ENCODE assay signal across 8 mouse cellular contexts in genomic region chrX:99111088-99111724, GRCm38 (mm10). TPM values are rescaled to one million over a fixed set of nuclear protein-coding genes. Genes with fewer than 3 reads are reported as not detected.
DNase-seq lines count a peak whose midpoint lies in the region; ATAC-seq lines count a peak whose summit lies in the region.
"Not testable (repeated sequence)": the region's sequence is repeated elsewhere in the genome, so short reads cannot be mapped to it uniquely, and the experiment has no call there.

No protein-coding gene starts in this region.

- H3K4me1 ChIP-seq in hindbrain, embryonic 11.5 days (replicated peaks; ENCODE audit: control insufficient read depth, insufficient read depth, low read length); kidney, embryonic 14.5 days (ENCODE audit: control insufficient read depth, insufficient read depth, low read length); liver, embryonic 11.5 days (replicated peaks; ENCODE audit: control insufficient read depth, insufficient read depth, low read length); neural tube, embryonic 13.5 days (replicated peaks): not testable (repeated sequence)

- not testable (repeated sequence) for H3K4me3 ChIP-seq in hindbrain, embryonic 11.5 days (ENCODE audit: low read depth, low read length); kidney, embryonic 14.5 days (ENCODE audit: low read length); liver, embryonic 11.5 days (ENCODE audit: low read depth, low read length); neural tube, embryonic 13.5 days

- ATAC-seq in CD4-positive, CD25-positive, alpha-beta regulatory T cell, adult 4 months, result peak; percentile 43
- peak; percentile 72; the same call in 1 of the 2 replicates for ATAC-seq in erythroblast, adult 5-6 weeks (replicated peaks; ENCODE audit: low FRiP score, poor library complexity, severe bottlenecking)
- ATAC-seq in frontal cortex, adult (ENCODE audit: low TSS enrichment), result peak; percentile 99
- peak; percentile 75 for ATAC-seq in hindbrain, embryonic 11.5 days (ENCODE audit: low FRiP score)
- peak; percentile 91 for ATAC-seq in kidney, embryonic 14.5 days (ENCODE audit: low FRiP score, low TSS enrichment)
- ATAC-seq in liver, embryonic 11.5 days (replicated peaks; ENCODE audit: low FRiP score), result peak; percentile 47; the same call in 1 of the 2 replicates
- peak; percentile 100 for ATAC-seq in megakaryocyte progenitor cell, adult 5-6 weeks (replicated peaks; ENCODE audit: poor library complexity)
- ATAC-seq in neural tube, embryonic 13.5 days (ENCODE audit: low read depth), result peak; percentile 3; the same call in 1 of the 2 replicates

- not testable (repeated sequence) for H3K27me3 ChIP-seq in hindbrain, embryonic 11.5 days (ENCODE audit: control insufficient read depth, insufficient read depth, low read length); kidney, embryonic 14.5 days (ENCODE audit: control insufficient read depth, insufficient read depth, low read length); liver, embryonic 11.5 days (replicated peaks; ENCODE audit: control insufficient read depth, insufficient read depth, low read length)
- peaks cover 15% of the 10 kb centered on the region; the same call in 1 of the 2 replicates for H3K27me3 ChIP-seq in neural tube, embryonic 13.5 days

- not testable (repeated sequence) for H3K9me3 ChIP-seq in hindbrain, embryonic 11.5 days (ENCODE audit: control insufficient read depth, low read length); kidney, embryonic 14.5 days (ENCODE audit: control insufficient read depth, low read length); liver, embryonic 11.5 days (ENCODE audit: control insufficient read depth, low read length); neural tube, embryonic 13.5 days

- whole genome bisulfite sequencing in hindbrain, embryonic 11.5 days, result 79% methylated on average over 7 of the region's 10 CpGs
- 78% methylated on average over 7 of the region's 10 CpGs for WGBS in kidney, embryonic 14.5 days
- WGBS in liver, embryonic 11.5 days, result 76% methylated on average over 5 of the region's 10 CpGs
- WGBS in neural tube, embryonic 13.5 days, result 78% methylated on average over 7 of the region's 10 CpGs

- not testable (repeated sequence) for DNase-seq in hindbrain, embryonic 11.5 days (ENCODE audit: low spot score); liver, embryonic 11.5 days (ENCODE audit: low spot score)

- H3K36me3 ChIP-seq in hindbrain, embryonic 11.5 days (ENCODE audit: control insufficient read depth, insufficient read depth, low read length); kidney, embryonic 14.5 days (ENCODE audit: control insufficient read depth, insufficient read depth, low read length); liver, embryonic 11.5 days (ENCODE audit: control insufficient read depth, insufficient read depth, low read length); neural tube, embryonic 13.5 days: not testable (repeated sequence)

- not testable (repeated sequence) for H3K4me2 ChIP-seq in hindbrain, embryonic 11.5 days (replicated peaks; ENCODE audit: low read depth, low read length); kidney, embryonic 14.5 days (replicated peaks; ENCODE audit: low read depth, low read length); liver, embryonic 11.5 days; neural tube, embryonic 13.5 days

- H3K9ac ChIP-seq in hindbrain, embryonic 11.5 days (ENCODE audit: low read depth, low read length); kidney, embryonic 14.5 days (ENCODE audit: low read depth, low read length); liver, embryonic 11.5 days (ENCODE audit: low read depth, low read length); neural tube, embryonic 13.5 days: not testable (repeated sequence)

- not testable (repeated sequence) for H3K27ac ChIP-seq in hindbrain, embryonic 11.5 days (ENCODE audit: low read depth, low read length); kidney, embryonic 14.5 days (ENCODE audit: low read depth, low read length); liver, embryonic 11.5 days (ENCODE audit: low read depth, low read length); neural tube, embryonic 13.5 days (replicated peaks)

RNA-seq across cellular contexts. Expression of gene Efnb1, which starts 24.7 kb away (rescaled TPM):
- under 1 TPM; 0.18 to 0.32 TPM for polyA plus RNA-seq in CD4-positive, CD25-positive, alpha-beta regulatory T cell, adult 4 months (2017; shearing (Covaris generic))
- total RNA-seq in erythroblast, adult 5-6 weeks (2015; ENCODE audit: low replicate concordance), result 0.21 TPM in 1 of 2 replicates, not detected in the other
- 0.28 TPM in 1 of 2 replicates, not detected in the other for total RNA-seq in erythroblast, adult 5-6 weeks (2017; ENCODE audit: low replicate concordance)
- 35.5 and 37.8 TPM in 2 replicates for polyA plus RNA-seq in hindbrain, embryonic 11.5 days (2014; fragmentation: Nextera tagmentation; extraction: Ambion mirVana)
- polyA plus RNA-seq in kidney, embryonic 14.5 days (2014; fragmentation: Nextera tagmentation; extraction: Ambion mirVana), result 45.0 and 59.4 TPM in 2 replicates
- polyA plus RNA-seq in liver, embryonic 11.5 days (2014; fragmentation: Nextera tagmentation; extraction: Ambion mirVana), result 15.9 and 17.9 TPM in 2 replicates
- 1.0 and 1.2 TPM in 2 replicates for total RNA-seq in megakaryocyte progenitor cell, adult 5-6 weeks (2015)
- total RNA-seq in megakaryocyte progenitor cell, adult 5-6 weeks (2017), result 0.98 and 1.00 TPM in 2 replicates
- 39.8 and 41.5 TPM in 2 replicates for polyA plus RNA-seq in neural tube, embryonic 13.5 days (2015; fragmentation: Nextera tagmentation; extraction: Ambion mirVana)

Comparison
In these comparisons a context has a peak if more than half of its experiments do, and no peak if none do; other contexts are left out.
1. ATAC-seq: peak in every context shown above with its lines; median percentile 100 in megakaryocyte progenitor cell, adult 5-6 weeks; 99 in frontal cortex, adult; 91 in kidney, embryonic 14.5 days; 75 in hindbrain, embryonic 11.5 days; 72 in erythroblast, adult 5-6 weeks; 47 in liver, embryonic 11.5 days; 43 in CD4-positive, CD25-positive, alpha-beta regulatory T cell, adult 4 months; 3 in neural tube, embryonic 13.5 days.
2. RNA of gene Efnb1, which starts 24.7 kb away (polyA plus RNA-seq): 45.0 to 59.4 TPM in kidney, embryonic 14.5 days, 39.8 to 41.5 TPM in neural tube, embryonic 13.5 days, 35.5 to 37.8 TPM in hindbrain, embryonic 11.5 days and 15.9 to 17.9 TPM in liver, embryonic 11.5 days; 0.18 to 0.32 TPM in CD4-positive, CD25-positive, alpha-beta regulatory T cell, adult 4 months; every median in the first group is over 10 times any median in the second.